Mouse (Mus musculus): ENCODE measurements at regions not wholly inside any gene's neighbourhood (a gene's known extent, or its start where the extent isn't known, plus 50 kb on each side); places are given as distances from the start of the nearest gene placed in this dataset.

- TF ChIP-seq CTCF (IDR thresholded peaks at IDR 0.05) (no peak), EP300 (IDR thresholded peaks at IDR 0.05) (no peak)
Observed at GRCm38 (mm10) chr12:95522052-95522451, 170.0 kb upstream of the Flrt2 start.
